In genomic region chr7:34126291-34126690, GRCm38 (mm10) we compare ENCODE assay signal across 32 mouse cellular contexts. TPM values are rescaled to one million over a fixed set of nuclear protein-coding genes. Genes with fewer than 3 reads are reported as not detected.
DNase-seq lines count a peak whose midpoint lies in the region; ATAC-seq and TF ChIP-seq lines count a peak whose summit lies in the region.
"Had no signal": no experiment of that assay in that cellular context is flagged by ENCODE, and none has a peak within 500 bp of the region (broad histone marks: within the 10 kb centered on the region; RNA-seq: fewer than 3 reads in every experiment).

No protein-coding gene starts in this region.

- no peak for ATAC-seq in heart, embryonic 11.5 days (replicated peaks; ENCODE audit: insufficient number of reproducible peaks, low FRiP score, low TSS enrichment)
- ATAC-seq: forebrain, embryonic 14.5 days; intestine, embryonic 15.5 days had no signal

- H3K27ac ChIP-seq in heart, embryonic 11.5 days (ENCODE audit: low read depth, low read length) = peak overlapping the region; percentile 41; the same call in 1 of the 2 replicates
- H3K27ac ChIP-seq in ES-E14 (ENCODE audit: insufficient read depth, low read depth, low read length, poor library complexity, severe bottlenecking) = no peak overlapping the region
- H3K27ac ChIP-seq in gastrocnemius, adult 2 months = no peak overlapping the region
- H3K27ac ChIP-seq: embryonic facial prominence, embryonic 12.5 days; embryonic facial prominence, embryonic 15.5 days; heart, embryonic 13.5 days; hindbrain, embryonic 14.5 days; intestine, embryonic 15.5 days had no signal

- H3K4me3 ChIP-seq in heart, embryonic 11.5 days (ENCODE audit: low read depth, low read length) = no peak overlapping the region
- H3K4me3 ChIP-seq in E14TG2a.4 (replicated peaks; ENCODE audit: low read length) (no peak overlapping the region), ES-E14 (ENCODE audit: insufficient read depth in 1 of 2, low read depth in 1 of 2, low read length in 2 of 2, poor library complexity in 1 of 2, severe bottlenecking in 1 of 2) (no peak overlapping the region)
- no peak overlapping the region for H3K4me3 ChIP-seq in gastrocnemius, adult 2 months
- H3K4me3 ChIP-seq: embryonic facial prominence, embryonic 12.5 days; embryonic facial prominence, embryonic 15.5 days; heart, embryonic 13.5 days; intestine, embryonic 15.5 days had no signal

- H3K36me3 ChIP-seq in heart, embryonic 11.5 days (ENCODE audit: control insufficient read depth, insufficient read depth, low read length) = peaks cover 11% of the 10 kb centered on the region
- H3K36me3 ChIP-seq in E14TG2a.4 (ENCODE audit: insufficient read depth, low read length) = peaks cover 51% of the 10 kb centered on the region
- peaks cover 5% of the 10 kb centered on the region; the same call in 1 of the 2 replicates for H3K36me3 ChIP-seq in ES-E14 (ENCODE audit: control insufficient read depth, insufficient read depth, low read length, poor library complexity, severe bottlenecking)
- H3K36me3 ChIP-seq: G1E had no signal

- H3K4me1 ChIP-seq in heart, embryonic 11.5 days (ENCODE audit: control insufficient read depth, insufficient read depth, low read length) = no peaks in the 10 kb centered on the region
- H3K4me1 ChIP-seq in E14TG2a.4 (replicated peaks; ENCODE audit: low read depth, low read length) (peaks cover 42% of the 10 kb centered on the region), ES-E14 (ENCODE audit: control insufficient read depth in 2 of 2, insufficient read depth in 2 of 2, low read length in 2 of 2, poor library complexity in 1 of 2) (peaks cover 0 to 9% of the 10 kb centered on the region in 2 experiments; a peak in 1 of 4 replicates)

- intact Hi-C loops in gastrocnemius, adult 2 months (cut with DNase I) = no loop called here

- no peak overlapping the region for H3K4me2 ChIP-seq in heart, embryonic 11.5 days
- H3K4me2 ChIP-seq: embryonic facial prominence, embryonic 12.5 days; embryonic facial prominence, embryonic 15.5 days; heart, embryonic 13.5 days; hindbrain, embryonic 14.5 days; intestine, embryonic 15.5 days had no signal

- 82% methylated on average over 3 of the region's 3 CpGs for WGBS in heart, embryonic 11.5 days (ENCODE audit: insufficient replicate concordance)

- no peak for DNase-seq in heart, adult 8-10 months (ENCODE audit: low spot score)
- DNase-seq in ES-E14 (ENCODE audit: low read depth, low spot score) (no peak), ZHBTc4 (ENCODE audit: low read depth, low spot score) (peak; percentile 68)
- no peak for DNase-seq in gastrocnemius, adult 2 months
- DNase-seq in cerebellum, postnatal 14 days = no peak
- DNase-seq: adrenal gland, postnatal 10 days; B cell, adult 2 months; cerebellum, adult 18-20 months; cerebellum, adult 9-10 months; cerebellum, postnatal 25 days; gastrocnemius, postnatal 14 days; heart, postnatal 14 days; heart, postnatal 4 days; kidney, adult 18-20 months had no signal

- TF ChIP-seq CTCF in E14TG2a.4 (conservative IDR thresholded peaks at IDR 0.05; ENCODE audit: low read length) = peak; percentile 44
- TF ChIP-seq CTCF in gastrocnemius, adult 2 months (IDR thresholded peaks at IDR 0.05) = no peak

- no peak overlapping the region for H3K9ac ChIP-seq in heart, embryonic 11.5 days (ENCODE audit: low read depth, low read length)
- H3K9ac ChIP-seq in ES-E14 (ENCODE audit: insufficient read depth, low read depth, low read length, poor library complexity, severe bottlenecking) = no peak overlapping the region
- H3K9ac ChIP-seq: embryonic facial prominence, embryonic 12.5 days; embryonic facial prominence, embryonic 15.5 days; heart, embryonic 13.5 days; hindbrain, embryonic 14.5 days; intestine, embryonic 15.5 days had no signal

- in situ Hi-C loops in ES-E14 (cut with MboI; ENCODE audit: low sequenced_read_pairs in 2 of 2, unreplicated experiment in 2 of 2) = no loop called here

- H3K27me3 ChIP-seq in heart, embryonic 11.5 days (ENCODE audit: control insufficient read depth, insufficient read depth, low read length) = no peaks in the 10 kb centered on the region
- no peaks in the 10 kb centered on the region for H3K27me3 ChIP-seq in E14TG2a.4 (ENCODE audit: insufficient read depth, low read length)
- H3K27me3 ChIP-seq: embryonic facial prominence, embryonic 12.5 days; embryonic facial prominence, embryonic 15.5 days; heart, embryonic 13.5 days; intestine, embryonic 15.5 days had no signal

- peaks cover 5% of the 10 kb centered on the region; the same call in 1 of the 2 replicates for H3K9me3 ChIP-seq in heart, embryonic 11.5 days (replicated peaks; ENCODE audit: control insufficient read depth, low read length)
- peaks cover 18% of the 10 kb centered on the region for H3K9me3 ChIP-seq in E14TG2a.4 (ENCODE audit: low read length)
- H3K9me3 ChIP-seq in ES-E14 (ENCODE audit: control insufficient read depth, insufficient read depth, low read depth, low read length) = no peaks in the 10 kb centered on the region
- H3K9me3 ChIP-seq: embryonic facial prominence, embryonic 15.5 days; G1E; heart, embryonic 13.5 days; intestine, embryonic 15.5 days had no signal

TF ChIP-seq in ES-E14, 5 proteins besides CTCF, POLR2A, EP300 and RAD21:
- TF ChIP-seq MAFK (IDR thresholded peaks at IDR 0.05; ENCODE audit: insufficient read depth, low read depth, low read length) = no peak
- TF ChIP-seq ZC3H11A (IDR thresholded peaks at IDR 0.05; ENCODE audit: borderline replicate concordance, low read depth, low read length) = peak; percentile 12; the same call in 1 of the 2 replicates
- no peak for TF ChIP-seq ZNF384 (IDR thresholded peaks at IDR 0.05; ENCODE audit: low read depth, low read length)

RNA-seq across cellular contexts. Expression of gene Wtip, which starts 6.8 kb away (rescaled TPM):
- polyA plus RNA-seq in heart, embryonic 11.5 days (2014; fragmentation: Nextera tagmentation; extraction: Ambion mirVana) = 4.8 and 7.4 TPM in 2 replicates
- total RNA-seq in heart, adult 8-10 months (2022) = 1 to 10 TPM; 6.2 to 9.5 (median 8.8) TPM
- total RNA-seq in ES-E14 (2012; rRNA removed) = 68.6 and 96.7 TPM in 2 replicates
- total RNA-seq in gastrocnemius, adult 2 months (2021) = 1 to 10 TPM; 3.2 to 3.9 TPM
- total RNA-seq: CH12.LX; common myeloid progenitor, adult 5-6 weeks; G1E had no signal
- polyA plus RNA-seq: G1E had no signal

RNA-seq across cellular contexts. Expression of gene Scgb1b30, which starts 31.1 kb away (rescaled TPM):
- polyA plus RNA-seq in heart, embryonic 11.5 days (2014; fragmentation: Nextera tagmentation; extraction: Ambion mirVana) = not detected in 2 replicates
- total RNA-seq in heart, adult 8-10 months (2022) = not detected
- total RNA-seq in ES-E14 (2012; rRNA removed) = not detected in 2 replicates
- total RNA-seq in gastrocnemius, adult 2 months (2021) = not detected
- total RNA-seq: adrenal gland, adult 18-20 months; adrenal gland, postnatal 10 days; adrenal gland, postnatal 36 days; CH12.LX; common myeloid progenitor, adult 5-6 weeks; G1E; gastrocnemius, adult 18-20 months; gastrocnemius, postnatal 14 days; gastrocnemius, postnatal 4 days; heart, postnatal 14 days; heart, postnatal 4 days had no signal
- polyA plus RNA-seq: embryonic facial prominence, embryonic 12.5 days; embryonic facial prominence, embryonic 15.5 days; forebrain, embryonic 11.5 days; forebrain, embryonic 14.5 days; G1E; heart, embryonic 13.5 days; heart, embryonic 16.5 days; hindbrain, embryonic 11.5 days; hindbrain, embryonic 14.5 days; intestine, embryonic 15.5 days had no signal

RNA-seq across cellular contexts. Expression of gene Uba2, which starts 43.1 kb away (rescaled TPM):
- polyA plus RNA-seq in heart, embryonic 11.5 days (2014; fragmentation: Nextera tagmentation; extraction: Ambion mirVana) = 125 and 128 TPM in 2 replicates
- 10 to 100 TPM; 26.8 to 32.8 (median 29.9) TPM for total RNA-seq in heart, adult 8-10 months (2022)
- 298 and 351 TPM in 2 replicates for total RNA-seq in ES-E14 (2012; rRNA removed)
- 10 to 100 TPM; 33.4 to 38.7 TPM for total RNA-seq in gastrocnemius, adult 2 months (2021)
